ENCODE assay signal across 8 mouse cellular contexts in genomic region chr14:29722386-29723221, GRCm38 (mm10). TPM values are rescaled to one million over a fixed set of nuclear protein-coding genes. Genes with fewer than 3 reads are reported as not detected.
DNase-seq lines count a peak whose midpoint lies in the region; ATAC-seq and TF ChIP-seq lines count a peak whose summit lies in the region.

No protein-coding gene starts in this region.

- under 1% methylated on average over 76 of the region's 76 CpGs for WGBS in embryonic facial prominence, embryonic 10.5 days
- WGBS in limb, embryonic 11.5 days: under 1% methylated on average over 74 of the region's 76 CpGs
- WGBS in neural tube, embryonic 14.5 days: under 1% methylated on average over 74 of the region's 76 CpGs

- in situ Hi-C loops in ES-E14 (cut with MboI; ENCODE audit: low sequenced_read_pairs in 2 of 2, unreplicated experiment in 2 of 2): loop anchor here (10.0 kb wide), 1 partner anchor 1218 kb away; the partner anchor contains the start of gene Wnt5a (in 2 of the 2)

- peaks cover 91% of the 10 kb centered on the region for H3K27me3 ChIP-seq in embryonic facial prominence, embryonic 10.5 days (replicated peaks; ENCODE audit: low read depth, poor library complexity, severe bottlenecking)
- peaks cover 48% of the 10 kb centered on the region for H3K27me3 ChIP-seq in limb, embryonic 11.5 days (ENCODE audit: control insufficient read depth, insufficient read depth, low read length)
- 0 out of 2 replicates have a peak, but pooled peaks cover 8% of the 10 kb centered on the region for H3K27me3 ChIP-seq in neural tube, embryonic 14.5 days (ENCODE audit: control insufficient read depth, insufficient read depth, low read length)

- peak; percentile 53 for ATAC-seq in frontal cortex, adult (ENCODE audit: low TSS enrichment)
- ATAC-seq in limb, embryonic 11.5 days (ENCODE audit: insufficient number of reproducible peaks, low FRiP score, low TSS enrichment, low read depth): peak; percentile 46; the same call in 1 of the 2 replicates
- ATAC-seq in neural tube, embryonic 14.5 days (ENCODE audit: low read depth): peak; percentile 73

- H3K27ac ChIP-seq in ES-E14 (ENCODE audit: insufficient read depth, low read depth, low read length, poor library complexity, severe bottlenecking): no peak overlapping the region
- H3K27ac ChIP-seq in embryonic facial prominence, embryonic 10.5 days (replicated peaks): peak overlapping the region; percentile 85
- H3K27ac ChIP-seq in limb, embryonic 11.5 days (replicated peaks; ENCODE audit: low read depth, low read length): no peak overlapping the region
- peak overlapping the region; percentile 79 for H3K27ac ChIP-seq in neural tube, embryonic 14.5 days (ENCODE audit: low read depth, low read length)

- peaks cover 0 to 2% of the 10 kb centered on the region in 2 experiments; a peak in 1 of 4 replicates for H3K4me1 ChIP-seq in ES-E14 (ENCODE audit: control insufficient read depth in 2 of 2, insufficient read depth in 2 of 2, low read length in 2 of 2, poor library complexity in 1 of 2)
- peaks cover 38% of the 10 kb centered on the region for H3K4me1 ChIP-seq in embryonic facial prominence, embryonic 10.5 days
- 0 out of 2 replicates have a peak, but pooled peaks cover 6% of the 10 kb centered on the region for H3K4me1 ChIP-seq in limb, embryonic 11.5 days (ENCODE audit: control insufficient read depth, insufficient read depth, low read length)
- peaks cover 6% of the 10 kb centered on the region; the same call in 1 of the 2 replicates for H3K4me1 ChIP-seq in neural tube, embryonic 14.5 days (ENCODE audit: control insufficient read depth, insufficient read depth, low read length)

- no peak for DNase-seq in frontal cortex, postnatal 25 days (ENCODE audit: low spot score in 2 of 2)
- DNase-seq in ES-E14 (ENCODE audit: low read depth, low spot score): peak; percentile 34
- peak; percentile 76 for DNase-seq in embryonic facial prominence, embryonic 10.5 days (ENCODE audit: low spot score)
- peak; percentile 12 for DNase-seq in heart, postnatal 4 days
- peak; percentile 69 for DNase-seq in limb, embryonic 11.5 days (ENCODE audit: low spot score)
- no peak for DNase-seq in spleen, adult 12 weeks (ENCODE audit: low spot score)

- H3K36me3 ChIP-seq in ES-E14 (ENCODE audit: control insufficient read depth, insufficient read depth, low read length, poor library complexity, severe bottlenecking): no peaks in the 10 kb centered on the region
- no peaks in the 10 kb centered on the region for H3K36me3 ChIP-seq in embryonic facial prominence, embryonic 10.5 days (replicated peaks)
- no peaks in the 10 kb centered on the region for H3K36me3 ChIP-seq in limb, embryonic 11.5 days (ENCODE audit: control insufficient read depth, insufficient read depth, low read length)
- no peaks in the 10 kb centered on the region for H3K36me3 ChIP-seq in neural tube, embryonic 14.5 days (ENCODE audit: control insufficient read depth, insufficient read depth, low read length)

- H3K9ac ChIP-seq in ES-E14 (ENCODE audit: insufficient read depth, low read depth, low read length, poor library complexity, severe bottlenecking): peak overlapping the region; percentile 2
- H3K9ac ChIP-seq in limb, embryonic 11.5 days (ENCODE audit: low read length): peak overlapping the region; percentile 12
- H3K9ac ChIP-seq in neural tube, embryonic 14.5 days (replicated peaks; ENCODE audit: low read depth, low read length): peak overlapping the region; percentile 75

- no peaks in the 10 kb centered on the region for H3K9me3 ChIP-seq in ES-E14 (ENCODE audit: control insufficient read depth, insufficient read depth, low read depth, low read length)
- H3K9me3 ChIP-seq in embryonic facial prominence, embryonic 10.5 days: no peaks in the 10 kb centered on the region
- H3K9me3 ChIP-seq in limb, embryonic 11.5 days (ENCODE audit: control insufficient read depth, low read length): no peaks in the 10 kb centered on the region
- H3K9me3 ChIP-seq in neural tube, embryonic 14.5 days (ENCODE audit: control insufficient read depth, low read length): no peaks in the 10 kb centered on the region

- peak overlapping the region; percentile 75 to 78 for H3K4me3 ChIP-seq in ES-E14 (ENCODE audit: insufficient read depth in 1 of 2, low read depth in 1 of 2, low read length in 2 of 2, poor library complexity in 1 of 2, severe bottlenecking in 1 of 2)
- H3K4me3 ChIP-seq in embryonic facial prominence, embryonic 10.5 days: peak overlapping the region; percentile 80
- H3K4me3 ChIP-seq in limb, embryonic 11.5 days (ENCODE audit: low read depth, low read length): peak overlapping the region; percentile 48
- peak overlapping the region; percentile 75 for H3K4me3 ChIP-seq in neural tube, embryonic 14.5 days (ENCODE audit: low read depth, low read length)

- H3K4me2 ChIP-seq in limb, embryonic 11.5 days (ENCODE audit: low read depth, severe bottlenecking): peak overlapping the region; percentile 99
- peak overlapping the region; percentile 98 for H3K4me2 ChIP-seq in neural tube, embryonic 14.5 days (ENCODE audit: low read depth, low read length)

TF ChIP-seq in ES-E14, 5 proteins besides CTCF, POLR2A, EP300 and RAD21:
- TF ChIP-seq HCFC1 (IDR thresholded peaks at IDR 0.05; ENCODE audit: borderline replicate concordance, insufficient read depth, low read length) (no peak), ZC3H11A (IDR thresholded peaks at IDR 0.05; ENCODE audit: borderline replicate concordance, low read depth, low read length) (no peak)

RNA-seq across cellular contexts. Expression of gene Cacna2d3, which starts 0.9 kb away (rescaled TPM):
- total RNA-seq in ES-E14 (2012; rRNA removed): 0.21 and 0.40 TPM in 2 replicates
- polyA plus RNA-seq in embryonic facial prominence, embryonic 10.5 days (2016; fragmentation: Nextera tagmentation; extraction: Ambion mirVana): 1.8 and 1.9 TPM in 2 replicates
- under 1 TPM; 0.23 to 0.31 TPM for total RNA-seq in heart, postnatal 4 days (2021)
- polyA plus RNA-seq in limb, embryonic 11.5 days (2014; fragmentation: Nextera tagmentation; extraction: Ambion mirVana): 1.9 and 2.0 TPM in 2 replicates
- 58.8 and 63.0 TPM in 2 replicates for polyA plus RNA-seq in neural tube, embryonic 14.5 days (2014; fragmentation: Nextera tagmentation; extraction: Ambion mirVana)

Comparison
In these comparisons a context has a peak if more than half of its experiments do, and no peak if none do; other contexts are left out.
1. DNase-seq: peak in ES-E14 (single experiment), embryonic facial prominence, embryonic 10.5 days (single experiment), heart, postnatal 4 days (single experiment) and limb, embryonic 11.5 days (single experiment); none in frontal cortex, postnatal 25 days (0 of 2) and spleen, adult 12 weeks (single experiment).
2. H3K27ac ChIP-seq: peak in embryonic facial prominence, embryonic 10.5 days (single experiment) and neural tube, embryonic 14.5 days (single experiment); none in ES-E14 (single experiment) and limb, embryonic 11.5 days (single experiment).
3. H3K9ac ChIP-seq: peak in every context shown above with its lines; median percentile 75 in neural tube, embryonic 14.5 days; 12 in limb, embryonic 11.5 days; 2 in ES-E14.
4. RNA of gene Cacna2d3, which starts 0.9 kb away (polyA plus RNA-seq): 58.8 to 63.0 TPM in neural tube, embryonic 14.5 days; 1.9 to 2.0 TPM in limb, embryonic 11.5 days and 1.8 to 1.9 TPM in embryonic facial prominence, embryonic 10.5 days; every median in the first group is over 10 times any median in the second.
5. Peak in every context shown above with its lines, with median percentiles within 50 percentile points of each other: ATAC-seq and H3K4me3 ChIP-seq.